Mouse (Mus musculus): ENCODE measurements around the gene Raver2. TPM values are rescaled to one million over a fixed set of nuclear protein-coding genes. Genes with fewer than 3 reads are reported as not detected.

Raver2 gene
- polyA plus RNA-seq, 1 experiment from 2014 or later, result 9.9 TPM

GRCm38 (mm10) chr4:101168189-101168778 is 99.5 kb downstream of the Raver2 start:
- no peak overlapping the region for H3K4me2 ChIP-seq (ENCODE audit: low read depth, low read length)
- WGBS, result 45% methylated on average over 6 of the region's 6 CpGs
- ATAC-seq (ENCODE audit: low read depth) (peak; percentile 72), DNase-seq (ENCODE audit: low spot score) (peak; percentile 69)
- H3K4me1 ChIP-seq (ENCODE audit: control insufficient read depth, insufficient read depth, low read length), result no peaks in the 10 kb centered on the region
- H3K9ac ChIP-seq (ENCODE audit: low read depth, low read length), result no peak overlapping the region
- H3K4me3 ChIP-seq (ENCODE audit: low read depth, low read length), result no peak overlapping the region
- H3K9me3 ChIP-seq (ENCODE audit: control insufficient read depth, low read length), result no peaks in the 10 kb centered on the region
- no peak overlapping the region for H3K27ac ChIP-seq (replicated peaks; ENCODE audit: low read depth, low read length)
- no peaks in the 10 kb centered on the region for H3K27me3 ChIP-seq (replicated peaks; ENCODE audit: control insufficient read depth, insufficient read depth, low read length)
- peaks cover 59% of the 10 kb centered on the region for H3K36me3 ChIP-seq (ENCODE audit: control insufficient read depth, insufficient read depth, low read length)

GRCm38 (mm10) chr4:101172738-101173137 is 104.0 kb downstream of the Raver2 start:
- Histone ChIP-seq H3K36me3 (ENCODE audit: control insufficient read depth, insufficient read depth, low read length) (peaks cover 56% of the 10 kb centered on the region), H3K4me2 (ENCODE audit: low read depth, low read length) (no peak overlapping the region), H3K4me1 (ENCODE audit: control insufficient read depth, insufficient read depth, low read length) (no peaks in the 10 kb centered on the region), H3K4me3 (ENCODE audit: low read depth, low read length) (no peak overlapping the region), H3K27me3 (replicated peaks; ENCODE audit: control insufficient read depth, insufficient read depth, low read length) (no peaks in the 10 kb centered on the region), H3K27ac (replicated peaks; ENCODE audit: low read depth, low read length) (no peak overlapping the region), H3K9ac (ENCODE audit: low read depth, low read length) (no peak overlapping the region), H3K9me3 (ENCODE audit: control insufficient read depth, low read length) (no peaks in the 10 kb centered on the region)
- DNase-seq (ENCODE audit: low spot score) (peak; percentile 12), ATAC-seq (ENCODE audit: low read depth) (no peak)
- WGBS, result 80% methylated on average over 2 of the region's 2 CpGs

DNA sequence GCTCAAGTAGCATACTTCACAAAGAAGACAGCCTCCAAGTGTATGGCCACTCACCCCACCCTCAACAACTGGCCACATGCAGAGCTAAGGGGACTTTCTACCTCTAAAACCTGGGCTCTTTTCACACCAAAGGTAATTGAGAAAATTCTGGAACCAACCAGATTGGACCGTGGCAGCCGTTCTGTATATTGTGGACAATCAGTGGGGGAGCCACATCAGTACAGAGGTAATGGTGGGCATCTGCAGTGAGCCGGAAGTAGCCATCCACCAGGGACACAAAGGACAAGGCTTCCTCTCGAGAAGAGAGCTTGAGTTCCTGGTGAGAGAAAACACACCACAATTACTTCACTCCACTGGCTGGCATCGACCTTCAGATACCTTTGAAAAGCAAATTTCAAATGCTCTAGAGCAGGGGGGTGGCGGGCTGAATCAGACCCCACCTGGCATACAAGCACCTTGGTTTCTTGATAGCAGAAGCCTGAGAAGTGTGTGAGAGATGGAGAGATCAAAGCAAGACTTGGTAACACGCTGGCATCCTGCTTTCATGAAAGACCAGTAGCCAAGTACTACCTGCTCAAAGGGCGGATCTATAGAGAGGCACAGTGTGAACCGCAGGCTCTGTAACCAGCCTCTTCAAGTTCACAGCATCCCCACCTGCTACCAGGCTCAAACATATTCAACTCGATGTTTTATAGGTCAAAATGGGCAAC is 106.3 kb downstream of the Raver2 start:
- Histone ChIP-seq H3K36me3 (ENCODE audit: control insufficient read depth, insufficient read depth, low read length) (peaks cover 66% of the 10 kb centered on the region), H3K9me3 (ENCODE audit: control insufficient read depth, low read length) (no peaks in the 10 kb centered on the region), H3K4me2 (ENCODE audit: low read depth, low read length) (no peak overlapping the region), H3K27ac (replicated peaks; ENCODE audit: low read depth, low read length) (no peak overlapping the region), H3K4me1 (ENCODE audit: control insufficient read depth, insufficient read depth, low read length) (no peaks in the 10 kb centered on the region), H3K27me3 (replicated peaks; ENCODE audit: control insufficient read depth, insufficient read depth, low read length) (no peaks in the 10 kb centered on the region), H3K4me3 (ENCODE audit: low read depth, low read length) (no peak overlapping the region), H3K9ac (ENCODE audit: low read depth, low read length) (no peak overlapping the region)
- 76% methylated on average over 10 of the region's 10 CpGs for WGBS
- no peak for ATAC-seq (ENCODE audit: low read depth)
- no peak for DNase-seq (ENCODE audit: low spot score)

DNA sequence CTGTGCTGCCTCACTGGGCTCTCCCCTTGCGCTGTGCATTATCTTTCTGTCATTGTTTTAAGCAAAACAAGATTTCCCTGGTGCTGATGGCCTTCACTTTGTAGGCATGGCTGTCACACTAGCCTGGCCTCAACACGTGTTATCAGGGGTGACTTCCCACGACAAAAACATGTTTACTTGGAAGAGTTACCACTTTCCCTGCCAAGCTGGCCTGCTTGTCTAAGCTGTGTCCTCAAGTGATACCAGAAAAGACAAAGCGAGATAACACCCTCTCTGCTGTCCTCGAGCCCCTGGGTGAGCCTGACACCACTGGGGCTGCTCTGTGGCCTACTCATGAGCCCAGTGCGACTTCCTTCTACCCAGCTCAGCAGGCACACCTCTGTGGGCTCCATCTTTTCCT is 107.3 kb downstream of the Raver2 start:
- no peak for ATAC-seq (ENCODE audit: low read depth)
- whole genome bisulfite sequencing, result 84% methylated on average over 6 of the region's 6 CpGs
- no peak for DNase-seq (ENCODE audit: low spot score)
- H3K9me3 ChIP-seq (ENCODE audit: control insufficient read depth, low read length), result no peaks in the 10 kb centered on the region
- H3K4me2 ChIP-seq (ENCODE audit: low read depth, low read length), result no peak overlapping the region
- no peak overlapping the region for H3K9ac ChIP-seq (ENCODE audit: low read depth, low read length)
- no peaks in the 10 kb centered on the region for H3K4me1 ChIP-seq (ENCODE audit: control insufficient read depth, insufficient read depth, low read length)
- no peak overlapping the region for H3K4me3 ChIP-seq (ENCODE audit: low read depth, low read length)
- peaks cover 63% of the 10 kb centered on the region for H3K36me3 ChIP-seq (ENCODE audit: control insufficient read depth, insufficient read depth, low read length)
- no peak overlapping the region for H3K27ac ChIP-seq (replicated peaks; ENCODE audit: low read depth, low read length)
- H3K27me3 ChIP-seq (replicated peaks; ENCODE audit: control insufficient read depth, insufficient read depth, low read length), result no peaks in the 10 kb centered on the region

DNA sequence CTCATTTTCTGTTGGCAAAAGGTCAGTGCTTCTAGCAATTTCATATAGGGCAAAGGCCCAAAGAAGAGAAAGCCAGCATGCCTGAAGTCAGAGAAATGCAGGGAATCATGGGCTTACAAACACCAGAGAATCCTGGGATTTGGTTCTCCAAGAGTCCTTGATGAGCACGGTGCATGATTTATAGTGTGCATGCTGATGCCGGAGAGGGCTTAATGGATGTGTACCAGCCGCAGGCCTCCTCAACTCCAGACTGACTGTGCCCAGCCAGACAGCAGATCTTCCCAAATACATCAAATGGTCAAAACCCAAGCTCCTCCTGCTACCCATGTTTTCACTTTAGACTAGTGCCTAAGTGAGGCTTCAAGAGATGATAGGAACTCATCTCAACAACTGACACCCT is 109.0 kb downstream of the Raver2 start:
- ATAC-seq (ENCODE audit: low read depth) (no peak), DNase-seq (ENCODE audit: low spot score) (no peak)
- Histone ChIP-seq H3K4me2 (ENCODE audit: low read depth, low read length) (no peak overlapping the region), H3K27me3 (replicated peaks; ENCODE audit: control insufficient read depth, insufficient read depth, low read length) (no peaks in the 10 kb centered on the region), H3K27ac (replicated peaks; ENCODE audit: low read depth, low read length) (no peak overlapping the region), H3K4me3 (ENCODE audit: low read depth, low read length) (no peak overlapping the region), H3K9me3 (ENCODE audit: control insufficient read depth, low read length) (no peaks in the 10 kb centered on the region), H3K36me3 (ENCODE audit: control insufficient read depth, insufficient read depth, low read length) (peaks cover 71% of the 10 kb centered on the region), H3K9ac (ENCODE audit: low read depth, low read length) (no peak overlapping the region), H3K4me1 (ENCODE audit: control insufficient read depth, insufficient read depth, low read length) (no peaks in the 10 kb centered on the region)
- WGBS, result 92% methylated on average over 3 of the region's 3 CpGs

DNA sequence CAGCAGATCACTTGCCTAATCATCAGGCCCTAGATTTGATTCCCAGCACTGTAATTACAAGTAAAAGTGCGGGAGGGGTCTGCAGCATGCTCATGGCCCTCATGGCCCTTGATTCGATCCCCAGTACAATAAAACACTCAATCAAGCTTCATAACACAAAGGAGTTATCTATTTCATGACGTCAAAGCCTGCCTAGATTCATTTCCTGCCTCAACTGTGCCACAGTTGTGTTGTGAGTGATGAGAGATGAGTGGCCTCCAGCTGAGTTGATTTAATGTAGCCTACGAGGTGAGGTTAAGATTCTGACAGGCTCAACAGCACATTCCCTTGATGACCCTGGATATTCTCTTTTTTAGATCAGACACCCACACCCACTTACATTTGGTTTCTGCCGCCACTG is 110.3 kb downstream of the Raver2 start:
- Histone ChIP-seq H3K4me2 (ENCODE audit: low read depth, low read length) (no peak overlapping the region), H3K27me3 (replicated peaks; ENCODE audit: control insufficient read depth, insufficient read depth, low read length) (no peaks in the 10 kb centered on the region), H3K9ac (ENCODE audit: low read depth, low read length) (no peak overlapping the region), H3K36me3 (ENCODE audit: control insufficient read depth, insufficient read depth, low read length) (peaks cover 67% of the 10 kb centered on the region), H3K27ac (replicated peaks; ENCODE audit: low read depth, low read length) (no peak overlapping the region), H3K4me1 (ENCODE audit: control insufficient read depth, insufficient read depth, low read length) (no peaks in the 10 kb centered on the region), H3K9me3 (ENCODE audit: control insufficient read depth, low read length) (no peaks in the 10 kb centered on the region), H3K4me3 (ENCODE audit: low read depth, low read length) (no peak overlapping the region)
- 72% methylated on average over 5 of the region's 5 CpGs for WGBS
- DNase-seq (ENCODE audit: low spot score) (no peak), ATAC-seq (ENCODE audit: low read depth) (no peak)

- ATAC-seq (ENCODE audit: low read depth), result no peak
- H3K27ac ChIP-seq (replicated peaks; ENCODE audit: low read depth, low read length), result no peak overlapping the region
- H3K4me3 ChIP-seq (ENCODE audit: low read depth, low read length), result no peak overlapping the region
- no peak overlapping the region for H3K9ac ChIP-seq (ENCODE audit: low read depth, low read length)
- WGBS, result 72% methylated on average over 6 of the region's 6 CpGs
- H3K4me2 ChIP-seq (ENCODE audit: low read depth, low read length), result no peak overlapping the region
- no peaks in the 10 kb centered on the region for H3K4me1 ChIP-seq (ENCODE audit: control insufficient read depth, insufficient read depth, low read length)
- H3K27me3 ChIP-seq (replicated peaks; ENCODE audit: control insufficient read depth, insufficient read depth, low read length), result no peaks in the 10 kb centered on the region
- no peaks in the 10 kb centered on the region for H3K9me3 ChIP-seq (ENCODE audit: control insufficient read depth, low read length)
- DNase-seq (ENCODE audit: low spot score), result no peak
- H3K36me3 ChIP-seq (ENCODE audit: control insufficient read depth, insufficient read depth, low read length), result peaks cover 61% of the 10 kb centered on the region
These were observed 111.1 kb downstream of the Raver2 start for GRCm38 (mm10) chr4:101179836-101180235.

DNA sequence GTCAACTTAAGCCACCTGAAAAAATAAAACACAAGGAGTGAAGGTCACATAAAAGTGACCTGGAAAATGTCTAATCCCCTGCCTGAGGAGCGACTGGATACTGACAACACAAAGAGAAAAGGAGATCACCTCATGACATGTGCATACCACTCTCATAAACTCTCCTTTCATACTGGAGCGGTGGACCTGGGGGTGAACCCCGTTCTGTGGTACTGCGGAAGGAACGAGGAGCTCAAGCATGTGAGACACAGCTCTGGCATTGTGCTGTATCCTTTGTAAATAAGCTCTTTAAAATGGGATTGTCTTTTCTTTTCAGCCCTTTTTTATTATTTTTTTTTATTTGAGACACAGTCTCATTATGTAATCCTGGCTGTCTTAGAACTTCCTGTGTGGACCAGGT is 111.9 kb downstream of the Raver2 start:
- no peak for DNase-seq (ENCODE audit: low spot score)
- Histone ChIP-seq H3K36me3 (ENCODE audit: control insufficient read depth, insufficient read depth, low read length) (peaks cover 57% of the 10 kb centered on the region), H3K27me3 (replicated peaks; ENCODE audit: control insufficient read depth, insufficient read depth, low read length) (no peaks in the 10 kb centered on the region), H3K4me1 (ENCODE audit: control insufficient read depth, insufficient read depth, low read length) (no peaks in the 10 kb centered on the region), H3K27ac (replicated peaks; ENCODE audit: low read depth, low read length) (no peak overlapping the region), H3K4me2 (ENCODE audit: low read depth, low read length) (no peak overlapping the region), H3K9me3 (ENCODE audit: control insufficient read depth, low read length) (no peaks in the 10 kb centered on the region), H3K9ac (ENCODE audit: low read depth, low read length) (no peak overlapping the region), H3K4me3 (ENCODE audit: low read depth, low read length) (no peak overlapping the region)
- WGBS, result 61% methylated on average over 5 of the region's 5 CpGs
- no peak for ATAC-seq (ENCODE audit: low read depth)

DNA sequence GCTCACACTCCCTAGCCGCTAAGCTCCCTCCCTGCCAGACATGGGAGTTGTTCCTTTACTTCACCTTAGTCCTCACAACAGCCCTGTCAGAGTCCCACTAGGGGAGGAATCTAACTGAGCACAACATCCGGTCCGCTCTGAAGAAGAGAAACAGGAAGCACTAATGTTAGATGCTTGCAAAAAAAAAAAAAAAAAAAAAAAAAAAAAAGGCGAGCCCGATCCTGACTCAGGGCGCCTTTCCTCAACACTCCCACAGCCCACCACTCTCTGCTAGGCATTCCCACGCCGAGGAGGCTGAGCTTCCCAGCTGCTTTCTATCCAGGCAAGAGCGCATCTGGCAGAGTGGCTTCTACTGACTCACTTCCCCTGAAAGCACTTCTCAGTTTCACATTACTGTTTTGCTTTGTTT is 113.8 kb downstream of the Raver2 start:
- 43% methylated on average over 9 of the region's 9 CpGs for WGBS
- H3K9me3 ChIP-seq (ENCODE audit: control insufficient read depth, low read length), result no peaks in the 10 kb centered on the region
- peaks cover 54% of the 10 kb centered on the region for H3K36me3 ChIP-seq (ENCODE audit: control insufficient read depth, insufficient read depth, low read length)
- DNase-seq (ENCODE audit: low spot score), result peak; percentile 58
- no peaks in the 10 kb centered on the region for H3K27me3 ChIP-seq (replicated peaks; ENCODE audit: control insufficient read depth, insufficient read depth, low read length)
- H3K9ac ChIP-seq (ENCODE audit: low read depth, low read length), result no peak overlapping the region
- H3K27ac ChIP-seq (replicated peaks; ENCODE audit: low read depth, low read length), result no peak overlapping the region
- H3K4me3 ChIP-seq (ENCODE audit: low read depth, low read length), result no peak overlapping the region
- no peaks in the 10 kb centered on the region for H3K4me1 ChIP-seq (ENCODE audit: control insufficient read depth, insufficient read depth, low read length)
- H3K4me2 ChIP-seq (ENCODE audit: low read depth, low read length), result no peak overlapping the region
- peak; percentile 50; the same call in 1 of the 2 replicates for ATAC-seq (ENCODE audit: low read depth)
